Mouse (Mus musculus): ENCODE data around the gene Dcun1d3.

Dcun1d3 gene

DNA sequence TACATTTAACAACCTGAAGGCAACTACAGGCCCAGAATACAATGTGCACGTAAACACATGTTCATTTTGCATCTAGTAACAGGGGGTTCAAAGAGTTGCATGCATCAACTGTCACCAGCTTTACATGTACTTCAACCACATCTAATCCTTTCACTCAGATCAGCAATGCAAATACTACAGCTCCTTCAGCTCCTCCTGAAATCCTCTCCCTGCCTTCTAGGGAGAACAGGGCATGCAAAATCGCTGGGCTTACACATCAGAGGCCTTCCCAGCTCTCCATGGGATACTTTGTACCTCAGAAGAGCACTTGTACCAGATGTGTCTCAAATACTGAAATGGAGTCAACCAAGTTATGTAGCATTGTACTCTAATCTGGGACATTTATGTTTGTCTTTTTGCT lies 23.0 kb downstream of the Dcun1d3 start:
- DNase-seq: no peak

GRCm38 (mm10) chr7:119872204-119872603 lies 23.9 kb downstream of the Dcun1d3 start:
- no peak for DNase-seq

- DNase-seq: no peak
Observed at GRCm38 (mm10) chr7:119866136-119866535, 30.0 kb downstream of the Dcun1d3 start.

DNA sequence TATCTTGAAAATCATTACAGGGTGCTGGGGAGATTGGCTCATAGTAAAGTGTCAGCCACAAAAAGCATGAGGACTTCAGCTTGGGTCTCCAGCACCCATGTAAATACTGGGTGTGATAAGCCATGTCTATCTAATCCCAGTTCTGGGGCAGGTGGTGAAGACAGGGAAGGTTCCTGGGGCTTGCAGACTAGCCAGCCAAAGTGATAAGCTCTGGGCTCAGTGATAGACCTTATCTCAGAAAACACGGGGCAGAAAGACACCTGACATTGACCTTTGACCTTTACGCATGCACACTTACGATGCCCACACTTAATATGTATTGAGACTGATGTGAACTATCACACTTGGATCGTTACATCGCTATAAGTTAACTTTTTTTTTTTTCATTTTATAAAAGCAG lies 31.6 kb downstream of the Dcun1d3 start:
- DNase-seq: no peak

DNA sequence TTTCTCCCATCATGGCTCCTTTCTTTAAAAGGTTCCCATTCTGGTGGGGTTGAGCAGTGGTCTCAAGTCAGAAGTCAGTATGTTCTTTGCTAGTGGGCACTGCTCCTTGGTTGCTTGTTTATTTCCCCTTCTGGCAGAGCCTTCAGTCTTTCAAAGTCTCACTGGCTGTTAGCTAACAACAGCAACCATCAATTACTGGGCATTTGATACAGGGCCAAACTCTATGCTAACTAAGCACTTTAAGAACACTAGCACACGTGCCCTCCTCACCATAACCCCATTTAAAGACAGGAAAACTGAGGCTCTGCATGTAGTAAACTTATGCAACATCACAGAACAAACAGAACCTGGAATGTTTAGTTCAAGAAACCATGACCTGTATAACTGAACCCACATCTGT lies 33.9 kb downstream of the Dcun1d3 start:
- no peak for DNase-seq

- peak; percentile 76 to 78 for DNase-seq
Observed at GRCm38 (mm10) chr7:119861335-119862091, 34.6 kb downstream of the Dcun1d3 start.

GRCm38 (mm10) chr7:119860971-119861334 lies 35.1 kb downstream of the Dcun1d3 start:
- DNase-seq: peak in 1 of 2 experiments; percentile 57

- no peak for DNase-seq
Observed at GRCm38 (mm10) chr7:119860554-119860953, 35.5 kb downstream of the Dcun1d3 start.

DNA sequence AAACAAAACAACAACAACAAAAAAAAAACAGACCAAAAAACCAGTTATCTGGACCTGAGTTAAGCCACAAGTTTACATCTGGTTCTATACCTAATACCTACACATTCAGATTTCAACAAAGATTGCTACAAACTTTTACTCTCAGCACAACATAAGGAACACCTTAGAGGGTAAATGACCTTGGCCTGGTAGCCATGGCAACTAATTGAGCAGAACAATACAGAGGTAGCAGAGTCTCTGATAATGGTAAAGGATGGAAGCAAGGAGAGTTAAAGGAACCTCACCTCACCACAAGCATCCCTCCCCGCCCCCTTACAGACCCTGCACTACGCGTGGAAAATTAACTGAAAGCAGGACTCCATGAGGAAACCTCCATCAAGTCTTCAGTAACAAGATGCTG lies 36.0 kb downstream of the Dcun1d3 start:
- DNase-seq: no peak

DNA sequence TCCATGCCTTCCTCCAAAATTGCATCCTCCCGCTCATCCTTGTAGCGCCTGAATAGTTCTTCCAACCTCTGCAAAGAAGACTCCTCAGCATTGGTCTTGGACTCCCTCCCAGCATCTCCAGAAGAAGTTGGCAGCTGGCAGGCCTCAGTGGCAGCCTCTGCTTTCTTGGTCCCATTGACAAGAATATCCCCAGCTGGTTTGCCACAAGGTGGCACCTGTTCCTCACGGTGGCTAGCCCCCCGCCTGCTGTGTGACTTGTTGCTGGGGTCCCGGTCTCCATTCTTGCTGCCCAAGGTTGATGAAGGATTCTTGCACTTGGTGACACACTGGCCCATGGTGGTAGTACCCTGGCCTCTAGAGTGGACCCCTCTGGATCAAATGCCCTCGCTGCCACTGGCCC lies 36.6 kb downstream of the Dcun1d3 start:
- peak in 1 of 2 experiments; percentile 51 for DNase-seq

DNA sequence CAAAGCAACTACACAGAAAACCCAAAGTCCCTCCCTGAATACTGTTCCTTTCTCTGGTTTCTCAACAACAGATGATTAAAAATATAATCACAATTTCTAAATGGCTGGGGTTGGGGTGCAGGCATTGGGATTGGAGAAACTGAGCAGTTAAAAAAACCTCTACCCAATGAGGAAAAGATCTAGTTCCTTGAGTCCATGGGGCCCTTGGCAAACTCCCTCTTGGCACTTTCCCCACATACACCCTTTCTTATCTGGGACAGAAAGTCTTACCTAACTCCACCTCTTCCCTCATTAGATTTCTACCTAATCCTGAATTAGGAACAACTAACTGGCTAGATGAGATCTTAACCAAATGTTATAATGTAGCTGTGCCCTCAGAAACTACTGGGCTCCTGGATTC lies 41.1 kb downstream of the Dcun1d3 start:
- peak in 1 of 2 experiments; percentile 40 for DNase-seq

- DNase-seq: no peak
Observed at GRCm38 (mm10) chr7:119854362-119854761, 41.7 kb downstream of the Dcun1d3 start.

DNA sequence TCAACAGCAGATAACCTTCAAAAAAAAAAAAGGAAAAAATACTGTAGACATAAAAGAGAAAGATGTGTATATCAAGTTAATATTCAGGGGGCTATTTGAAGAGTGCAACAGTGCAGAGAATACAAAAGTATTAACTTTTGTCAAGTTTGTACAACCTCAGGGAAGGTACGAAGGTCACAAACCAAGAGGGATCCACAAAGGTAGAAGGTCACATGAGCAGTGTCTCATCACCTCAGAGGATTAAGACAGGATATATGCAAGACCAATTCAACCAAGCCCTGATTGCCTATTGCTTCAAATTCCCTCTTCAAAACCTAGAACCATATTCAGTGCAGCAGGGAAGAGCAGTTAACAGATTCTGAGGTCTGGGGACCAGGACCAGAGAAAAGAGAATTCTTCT lies 42.9 kb downstream of the Dcun1d3 start:
- DNase-seq: peak in 1 of 2 experiments; percentile 58

DNA sequence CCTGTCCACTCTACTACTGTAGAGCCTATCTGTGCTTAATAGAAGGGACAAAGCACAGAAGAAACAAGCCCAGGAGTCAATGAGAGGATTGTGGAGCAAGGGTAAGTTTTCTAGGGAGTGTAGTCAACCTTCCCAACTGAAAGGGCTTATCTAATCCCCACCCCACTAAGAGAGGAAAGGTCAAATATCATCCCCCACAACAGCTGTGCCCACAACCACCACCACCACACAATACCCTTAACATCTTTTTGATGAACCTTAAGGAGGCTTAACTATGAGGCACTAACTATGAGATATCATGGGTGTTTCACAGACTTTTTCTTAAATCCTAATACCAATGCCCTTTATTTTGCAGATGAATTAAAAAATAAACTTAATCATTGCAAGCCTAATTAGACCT lies 43.6 kb downstream of the Dcun1d3 start:
- no peak for DNase-seq

GRCm38 (mm10) chr7:119850737-119851136 lies 45.4 kb downstream of the Dcun1d3 start:
- DNase-seq: peak; percentile 69 to 87

- DNase-seq: peak; percentile 73 to 89
Observed at GRCm38 (mm10) chr7:119849096-119849495, 47.0 kb downstream of the Dcun1d3 start.

DNA sequence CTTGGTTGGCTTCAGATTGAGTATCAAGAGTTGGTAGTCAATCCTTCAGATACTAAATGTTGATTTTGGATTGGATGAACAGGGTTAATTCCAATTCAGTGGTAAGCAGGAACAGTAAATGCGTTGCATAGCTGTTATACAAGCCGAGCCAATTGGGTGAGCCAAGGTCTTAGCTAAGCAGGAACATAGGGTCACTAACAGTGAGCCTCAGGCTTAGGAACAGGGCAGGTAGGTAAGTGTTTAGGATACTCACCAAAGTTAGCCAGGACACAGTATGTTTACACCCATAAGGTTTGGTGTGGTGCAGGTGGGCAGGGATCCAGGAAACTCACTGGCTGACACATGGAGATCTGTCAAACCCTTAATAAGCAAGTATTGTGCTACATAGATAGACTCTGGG lies 48.7 kb downstream of the Dcun1d3 start:
- DNase-seq: peak; percentile 35 to 42

GRCm38 (mm10) chr7:119845541-119845940 lies 50.6 kb downstream of the Dcun1d3 start:
- DNase-seq: no peak

GRCm38 (mm10) chr7:119841820-119842449 lies 54.2 kb downstream of the Dcun1d3 start:
- no peak for DNase-seq

GRCm38 (mm10) chr7:119835996-119836777 lies 59.9 kb downstream of the Dcun1d3 start:
- DNase-seq: no peak

DNA sequence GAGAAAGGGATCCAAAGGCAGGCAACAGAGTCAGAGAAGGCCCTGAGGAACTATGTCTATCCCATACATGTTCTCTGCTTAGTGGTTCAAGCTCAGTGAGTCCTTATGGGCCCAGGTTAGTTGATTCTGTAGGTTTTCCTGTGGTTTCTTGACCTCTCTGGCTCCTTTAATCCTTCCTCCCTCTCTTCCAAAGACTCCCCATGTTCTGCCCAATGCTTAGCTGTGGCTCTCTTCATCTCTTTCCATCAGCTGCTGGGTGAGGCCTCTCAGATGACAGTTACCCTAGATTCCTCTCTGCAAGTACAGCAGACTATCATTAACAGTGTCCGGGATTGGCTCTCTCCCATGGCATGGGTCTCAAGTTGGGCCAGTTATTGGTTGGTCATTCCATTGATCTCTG lies 60.7 kb downstream of the Dcun1d3 start:
- DNase-seq: no peak

GRCm38 (mm10) chr7:119808723-119809122 lies 87.4 kb downstream of the Dcun1d3 start:
- DNase-seq: no peak

- DNase-seq: no peak
Observed at GRCm38 (mm10) chr7:119807396-119807795, 88.7 kb downstream of the Dcun1d3 start.

Measured in kidney, postnatal 36 days (tissue).